Mouse (Mus musculus): Measurements from ENCODE around the gene Tmem238l.
A peak's percentile ranks its signal among the peaks of the same experiment; 100 is the strongest.

Gene Tmem238l

DNA sequence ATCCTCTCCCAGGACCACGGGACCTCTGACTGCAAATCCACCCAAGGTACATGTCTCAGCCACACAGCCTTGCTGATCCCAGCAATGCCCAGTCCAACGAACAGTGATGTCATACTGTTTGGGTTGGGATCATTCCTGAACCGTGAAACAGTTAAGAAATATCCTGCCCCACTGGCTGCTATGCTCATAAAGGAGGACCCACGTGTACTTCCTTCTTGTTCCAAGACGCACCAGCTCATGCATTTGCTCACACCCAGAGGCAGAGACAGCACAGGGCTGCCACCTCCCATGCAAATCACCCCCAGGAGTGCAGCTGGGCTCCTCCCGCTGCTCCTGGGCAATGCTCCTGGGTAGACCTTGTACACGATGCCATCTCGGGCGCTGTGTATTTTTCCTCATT lies at the start of gene Tmem238l:
Gene Tmem238l (plus strand): TSS at position 336 of the 400 bp plus-strand sequence.
- no peak for DNase-seq

DNA sequence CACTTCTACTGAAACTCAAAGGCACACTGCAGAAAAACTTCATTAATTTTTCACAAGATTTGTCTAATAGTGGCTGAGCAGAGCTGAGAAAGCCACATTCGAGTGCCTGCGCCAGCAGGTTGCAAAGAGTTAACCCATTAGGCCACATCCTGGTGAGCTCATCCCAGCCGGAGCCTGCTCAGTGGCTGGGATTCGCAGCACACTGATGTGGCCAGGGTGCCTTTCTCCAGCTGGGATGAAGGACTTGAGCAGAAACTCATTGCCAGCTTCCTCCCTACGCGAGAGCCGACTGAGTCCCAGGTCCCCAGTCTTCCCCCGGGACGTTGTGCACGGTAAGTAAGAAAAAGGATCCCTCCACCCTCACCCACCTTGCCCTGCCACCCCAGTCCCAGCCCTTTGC lies 44.6 kb upstream of the Tmem238l start, which contains the start of gene Pirt:
Gene Pirt (plus strand): TSS at position 171 of the 400 bp plus-strand sequence.
- no peak for DNase-seq

DNA sequence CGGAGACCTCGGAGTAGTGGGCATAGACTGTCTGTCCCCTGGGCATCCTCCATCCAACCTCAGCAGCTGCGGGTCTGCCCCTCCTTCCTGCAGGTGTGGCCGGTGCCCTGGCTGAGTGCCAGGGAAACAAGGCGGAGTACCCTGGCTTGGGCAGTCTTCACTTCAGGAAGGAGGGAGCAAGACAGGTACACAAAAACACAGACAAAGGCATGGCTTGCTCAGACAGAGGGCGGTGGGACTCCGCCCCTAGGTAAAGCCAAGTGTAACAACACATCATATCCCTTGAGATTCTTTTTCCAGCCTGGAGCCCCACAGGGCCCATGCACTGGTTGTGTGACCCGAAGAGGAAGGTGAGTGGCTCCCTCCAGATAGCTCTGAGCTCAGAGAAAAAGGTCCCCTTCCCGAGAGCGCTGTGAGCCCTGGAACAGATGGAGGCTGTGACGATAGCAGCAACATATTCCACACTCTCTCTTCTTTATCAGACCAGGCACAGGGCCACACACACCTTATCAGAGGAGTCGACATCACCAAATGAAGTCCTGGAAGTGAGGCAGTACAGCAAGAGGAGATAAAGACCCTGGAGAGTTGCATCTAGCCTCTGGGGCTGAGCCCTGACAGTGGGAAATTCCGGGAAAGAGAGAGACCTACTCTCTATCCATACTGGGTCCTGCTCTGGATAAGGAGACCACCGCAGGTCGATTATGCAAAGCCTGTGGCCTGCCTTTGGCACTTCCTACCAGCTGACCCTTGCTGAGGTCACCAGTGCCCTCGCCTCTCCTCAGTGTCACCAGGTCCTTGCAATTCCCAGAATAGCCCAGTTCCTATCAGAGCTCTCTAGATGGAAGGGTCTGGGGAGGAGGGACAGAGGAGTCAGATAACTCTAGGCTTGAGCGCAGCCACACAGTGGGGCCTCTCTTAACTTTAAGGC lies 43.6 kb upstream of the Tmem238l start:
- DNase-seq = no peak

DNA sequence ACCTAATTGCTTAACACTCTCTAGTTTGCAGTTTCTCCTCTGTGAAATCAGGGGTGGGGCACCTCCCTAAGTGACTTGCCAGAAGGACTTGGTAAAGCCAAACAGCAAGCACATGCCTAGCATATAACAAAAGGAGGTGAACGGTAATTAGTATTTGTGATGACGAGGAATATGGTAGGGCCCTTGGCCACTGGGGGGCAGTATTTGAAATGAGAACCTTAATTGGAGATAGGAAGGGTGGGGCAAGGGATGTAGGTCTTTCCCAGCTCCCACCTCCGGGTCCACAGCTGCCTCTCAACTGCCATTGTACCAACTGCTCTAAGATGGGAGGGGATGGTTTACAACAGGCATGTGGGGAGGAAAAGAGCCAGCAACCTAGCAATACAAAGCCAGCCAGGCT lies 42.2 kb upstream of the Tmem238l start:
- peak; percentile 51 to 71 for DNase-seq

DNA sequence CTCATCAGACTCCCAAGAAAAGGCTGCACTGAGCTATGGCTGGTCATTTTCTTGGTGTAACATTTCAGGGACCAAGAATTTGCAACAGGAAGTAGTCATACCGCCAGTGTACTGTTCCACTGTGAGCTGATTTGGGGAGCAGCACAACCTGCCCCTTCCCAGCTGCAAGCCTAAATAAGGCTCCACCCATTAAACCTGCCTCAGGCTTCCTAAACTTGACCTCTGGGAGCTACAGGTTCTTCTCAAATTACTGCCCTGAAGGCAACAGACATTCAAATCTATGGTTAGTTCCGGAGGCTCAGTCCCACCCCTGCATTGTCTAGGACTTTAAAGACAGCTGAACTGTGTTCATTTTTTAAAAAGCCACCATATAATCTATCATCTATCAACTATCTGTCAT lies 36.4 kb upstream of the Tmem238l start:
- DNase-seq = no peak

DNA sequence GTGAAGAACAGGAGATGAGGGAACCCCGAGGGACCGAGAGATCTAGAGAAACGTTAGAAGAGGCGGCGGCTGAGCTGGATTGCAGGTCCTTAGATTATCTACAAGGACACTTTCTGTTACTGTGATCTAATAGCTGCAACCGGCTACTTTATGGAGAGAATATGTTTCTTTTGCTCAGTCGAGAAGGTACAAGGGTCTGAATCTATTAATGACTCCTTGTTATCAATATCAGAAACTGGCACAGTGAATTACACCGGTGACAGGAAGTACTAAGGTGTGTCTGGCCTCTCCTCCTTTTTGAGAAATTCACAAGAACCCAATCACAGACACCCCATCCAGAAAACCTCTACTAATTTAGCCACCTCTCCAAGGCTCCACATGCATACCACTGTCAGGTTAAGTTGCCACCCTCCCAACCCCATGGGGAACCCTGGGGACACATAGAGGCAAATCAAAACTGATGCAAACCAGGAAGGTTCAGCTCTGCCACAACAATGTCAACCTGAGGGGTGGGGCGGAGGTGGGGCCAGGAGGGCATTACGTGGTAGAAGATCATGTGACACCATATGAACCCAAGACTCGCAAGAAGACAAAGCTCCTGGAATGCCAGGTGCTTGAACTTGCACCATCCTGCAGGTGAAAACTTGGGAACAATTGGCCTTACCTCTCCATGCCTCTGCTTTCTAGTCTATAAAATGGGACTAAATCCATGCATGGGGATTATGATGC lies 32.2 kb upstream of the Tmem238l start:
- DNase-seq = no peak

DNA sequence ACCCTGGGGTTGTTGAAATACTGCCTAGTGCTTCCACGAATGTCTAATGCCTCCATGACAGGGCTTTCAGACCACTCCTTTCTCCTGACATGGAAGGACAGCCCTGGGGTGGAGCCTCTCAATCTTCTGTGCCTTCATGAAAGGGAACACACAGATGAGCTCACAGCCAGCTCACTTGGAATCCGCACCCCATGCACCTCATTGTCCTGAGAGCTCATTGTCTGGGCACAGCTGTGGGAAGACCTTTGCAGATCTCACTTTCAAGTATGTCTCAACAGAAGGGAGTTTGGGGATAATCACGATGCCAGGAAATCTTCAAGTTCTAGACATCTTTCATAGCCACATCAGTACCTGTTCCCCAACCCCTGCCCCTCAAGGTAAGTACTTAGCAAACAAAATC lies 28.1 kb upstream of the Tmem238l start:
- DNase-seq = no peak

DNA sequence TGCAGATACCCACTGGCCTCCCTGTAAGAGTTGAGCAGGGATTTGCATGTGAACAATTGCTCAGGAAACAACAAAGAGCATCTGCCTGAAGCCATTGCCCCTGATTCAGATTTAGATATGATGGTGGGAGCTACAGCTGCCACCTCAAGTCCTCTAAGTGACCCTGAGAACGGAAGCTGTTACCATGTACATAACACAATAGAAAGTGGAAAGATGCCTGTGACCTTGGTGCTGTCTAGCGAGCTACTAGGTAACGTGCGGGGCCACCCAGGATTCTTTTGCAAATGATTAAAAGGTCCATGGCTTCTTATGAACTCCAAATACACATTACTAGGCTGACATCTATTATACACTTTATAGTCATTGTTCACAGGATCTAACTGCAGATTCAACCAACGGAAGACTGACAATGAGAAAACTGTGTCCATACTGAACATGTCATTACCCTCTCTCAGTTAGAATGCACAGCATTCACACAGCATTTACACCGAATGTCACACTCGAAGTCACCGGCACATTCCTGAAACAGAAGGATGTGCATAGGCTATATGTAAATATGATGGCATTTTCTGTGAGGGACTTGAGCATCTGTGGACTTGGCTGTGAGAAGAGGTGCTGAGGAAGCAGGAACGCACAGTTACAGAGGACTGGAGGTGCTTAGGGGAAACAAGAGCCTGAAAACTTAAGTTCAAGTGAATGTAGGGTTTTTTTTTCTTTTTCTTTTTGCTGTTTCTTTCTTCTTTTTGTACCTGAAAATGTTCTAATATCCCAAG lies 23.4 kb upstream of the Tmem238l start:
- no peak for DNase-seq

DNA sequence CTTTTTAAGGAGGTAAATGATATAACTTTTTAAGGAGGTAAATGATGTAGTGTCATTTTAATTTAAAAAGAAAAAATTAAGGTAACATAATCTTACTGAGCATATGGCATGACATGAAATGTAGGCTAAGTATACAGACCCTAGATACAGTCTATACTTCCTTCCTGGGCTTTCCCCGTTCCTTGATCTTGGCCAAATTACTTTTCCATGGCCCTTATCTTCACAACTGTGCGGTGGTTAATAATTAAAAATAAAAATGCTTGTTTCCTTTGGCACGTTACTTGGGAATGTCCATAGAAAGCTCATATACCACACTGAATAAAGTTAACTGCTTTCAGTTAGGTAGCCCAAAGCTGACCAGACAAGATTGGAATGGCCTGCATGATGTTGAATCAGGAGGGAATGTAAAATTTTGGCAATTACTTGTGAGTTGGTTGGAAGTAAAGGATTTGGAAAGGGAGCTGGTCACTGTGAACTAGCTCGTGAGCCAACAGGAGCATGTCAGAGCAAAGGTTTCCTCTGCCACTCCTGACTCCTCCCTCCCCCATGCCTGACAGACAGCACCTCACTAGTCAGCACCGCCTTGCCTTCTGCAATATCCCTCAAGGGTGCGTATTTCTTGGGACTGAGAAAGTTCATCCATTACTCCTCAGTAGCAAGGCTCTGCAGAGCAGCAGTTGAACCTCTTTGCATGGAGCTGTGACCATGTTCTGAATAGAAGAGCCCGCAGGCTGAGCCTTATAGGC lies 21.8 kb upstream of the Tmem238l start:
- no peak for DNase-seq

DNA sequence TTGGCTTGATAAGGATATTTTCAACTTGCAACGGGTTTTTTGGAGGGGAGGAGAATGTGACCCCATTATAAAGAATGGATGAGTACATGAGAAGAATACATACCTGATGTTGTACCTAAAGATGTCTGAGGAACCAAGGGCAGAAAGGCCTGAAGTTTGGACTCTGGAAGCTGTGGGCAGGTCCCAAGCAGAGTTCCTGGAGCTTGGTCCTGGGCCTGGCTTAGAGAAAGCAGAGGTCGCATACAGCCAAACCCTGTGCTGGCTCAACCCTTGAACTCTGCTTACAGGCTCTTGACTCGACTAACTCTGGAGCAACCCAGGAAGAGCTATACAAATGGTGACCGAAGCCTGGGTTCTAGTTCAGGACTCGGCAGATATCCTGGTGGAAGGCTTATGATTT lies 14.4 kb upstream of the Tmem238l start:
- DNase-seq = no peak

DNA sequence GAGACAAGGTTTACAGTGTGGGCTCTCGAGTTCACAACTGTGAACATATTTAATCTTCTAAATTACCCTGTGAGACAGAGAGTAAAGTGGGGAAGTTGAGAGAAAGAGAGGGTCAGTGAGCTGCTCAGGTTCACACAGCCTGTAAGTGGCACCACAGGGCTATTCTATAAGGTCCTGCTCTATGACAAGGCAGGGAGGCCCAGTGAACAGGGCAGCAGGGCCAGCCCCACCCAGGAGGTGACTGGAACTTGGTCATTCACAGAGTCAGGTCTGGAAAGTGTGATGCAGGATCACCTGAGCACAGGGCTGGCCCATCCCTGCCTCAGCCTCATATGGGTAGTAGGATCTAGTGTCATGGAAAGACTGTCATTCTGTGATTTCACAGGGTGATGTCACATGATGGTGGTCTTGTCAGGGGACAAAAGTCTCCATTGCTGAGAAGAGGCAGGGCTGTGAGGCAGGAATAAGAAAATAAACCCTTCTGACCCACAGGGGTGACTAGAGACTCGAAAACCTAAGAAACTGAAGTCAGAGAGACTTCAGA lies 11.1 kb upstream of the Tmem238l start:
- no peak for DNase-seq

DNA sequence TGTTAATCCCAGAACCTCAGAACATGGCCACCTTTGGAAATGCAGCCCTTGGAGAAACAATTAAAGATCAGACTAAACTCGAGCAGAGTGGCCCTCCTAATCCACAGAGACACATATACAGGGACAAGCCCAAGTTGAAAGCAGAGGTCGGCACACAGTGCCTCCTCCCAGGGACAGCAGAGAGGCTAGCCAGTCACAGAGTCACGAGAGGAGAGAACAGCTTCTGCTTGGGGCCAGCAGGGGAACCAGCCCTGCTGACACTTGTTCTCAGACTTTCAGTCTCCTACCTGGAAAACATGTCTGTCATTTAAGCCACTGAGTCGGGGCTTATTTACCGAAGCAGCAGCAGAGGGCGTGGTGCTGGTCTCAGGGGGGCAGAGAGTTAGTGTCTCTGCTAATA lies 9.9 kb upstream of the Tmem238l start:
- no peak for DNase-seq

DNA sequence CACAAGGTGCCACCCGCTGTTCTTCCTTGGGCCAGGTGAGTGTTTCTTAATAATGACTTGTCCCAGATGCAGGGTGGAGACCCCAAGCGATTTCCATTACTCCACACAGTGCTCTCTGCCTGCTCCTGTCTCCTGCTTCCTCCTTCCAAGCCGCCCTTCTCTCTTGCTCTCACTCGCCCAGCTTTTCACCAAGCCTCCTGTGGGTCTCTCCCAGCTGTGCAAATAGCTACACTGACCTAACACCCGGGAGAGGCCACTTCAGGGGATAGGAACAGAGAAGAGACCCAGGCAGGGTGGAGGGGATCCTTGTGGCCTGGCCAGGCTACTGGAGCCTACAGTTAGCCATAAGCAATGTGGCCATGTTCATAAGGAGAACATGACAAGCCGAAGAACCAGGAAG lies 9.5 kb upstream of the Tmem238l start:
- DNase-seq = no peak

DNA sequence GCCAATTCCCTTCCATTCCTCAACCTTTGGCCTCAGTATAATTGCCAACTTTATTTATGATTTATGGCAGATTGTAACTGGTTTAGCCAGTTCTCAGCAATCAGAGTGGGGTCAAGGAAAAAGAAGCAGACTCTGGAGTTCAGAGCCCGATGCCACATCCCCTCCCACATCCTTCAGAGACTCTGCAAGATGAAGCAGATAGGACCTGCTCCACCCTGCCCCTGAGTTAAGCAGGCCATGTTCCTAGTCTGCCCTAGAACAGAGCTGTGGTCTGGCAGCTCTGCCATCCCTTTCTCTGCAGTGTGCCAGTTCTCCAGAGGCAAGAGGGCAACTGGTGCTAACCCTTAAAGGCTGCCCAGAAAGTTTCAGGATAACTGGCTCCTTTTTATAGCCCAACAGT lies 4.4 kb downstream of the Tmem238l start:
- DNase-seq = no peak

DNA sequence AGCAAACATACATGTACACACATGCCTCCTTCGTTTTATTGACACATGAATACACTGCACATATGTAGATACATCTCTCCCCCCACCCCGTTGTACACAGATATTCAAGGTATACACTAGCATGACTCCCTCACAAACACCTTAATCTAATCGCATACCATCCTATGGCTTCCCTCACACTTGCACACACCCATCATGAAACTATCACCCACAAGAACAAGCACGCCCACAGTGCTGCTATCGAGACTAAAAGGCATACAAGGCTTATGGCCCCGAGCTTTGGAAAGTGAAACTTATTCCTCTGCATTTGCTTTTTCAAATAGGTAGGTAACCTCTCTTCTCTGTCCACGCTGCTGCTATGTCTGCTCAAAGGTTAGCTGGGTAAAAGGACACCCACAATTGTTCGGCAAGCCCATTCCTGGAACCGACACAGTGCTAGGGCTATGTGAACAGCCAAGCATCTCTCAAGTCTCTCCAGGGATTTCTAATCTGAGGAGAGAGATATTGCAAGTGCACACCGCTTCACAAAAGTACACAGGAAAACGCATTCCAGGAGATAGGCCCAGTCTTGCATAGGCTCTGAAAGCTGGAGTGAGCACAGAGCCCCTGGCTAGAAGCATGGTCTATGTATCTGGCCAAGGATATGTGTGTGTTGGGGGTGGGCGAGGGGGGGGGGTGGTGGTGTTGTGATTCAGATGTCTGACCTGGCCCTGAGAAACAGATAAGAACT lies 5.2 kb downstream of the Tmem238l start:
- DNase-seq = no peak

DNA sequence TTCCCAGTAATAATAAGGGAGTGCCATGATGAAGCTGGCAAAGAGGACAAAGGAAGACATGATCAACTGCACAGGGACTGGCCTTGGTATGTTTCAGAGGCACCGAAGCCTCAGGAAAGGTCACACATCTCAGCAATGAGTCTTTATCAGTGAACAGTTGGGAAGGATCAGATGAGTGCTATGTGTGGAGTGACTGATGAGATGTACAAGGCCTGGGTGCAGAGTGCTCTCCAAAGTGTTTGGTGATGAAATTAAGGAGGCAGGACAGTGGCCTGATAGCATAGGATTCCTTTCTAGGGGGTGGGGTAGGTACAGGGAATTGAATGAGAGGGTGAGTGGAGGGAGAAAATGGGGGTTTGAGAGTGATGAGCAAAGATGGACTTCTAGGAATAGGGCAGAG lies 7.0 kb downstream of the Tmem238l start:
- no peak for DNase-seq

DNA sequence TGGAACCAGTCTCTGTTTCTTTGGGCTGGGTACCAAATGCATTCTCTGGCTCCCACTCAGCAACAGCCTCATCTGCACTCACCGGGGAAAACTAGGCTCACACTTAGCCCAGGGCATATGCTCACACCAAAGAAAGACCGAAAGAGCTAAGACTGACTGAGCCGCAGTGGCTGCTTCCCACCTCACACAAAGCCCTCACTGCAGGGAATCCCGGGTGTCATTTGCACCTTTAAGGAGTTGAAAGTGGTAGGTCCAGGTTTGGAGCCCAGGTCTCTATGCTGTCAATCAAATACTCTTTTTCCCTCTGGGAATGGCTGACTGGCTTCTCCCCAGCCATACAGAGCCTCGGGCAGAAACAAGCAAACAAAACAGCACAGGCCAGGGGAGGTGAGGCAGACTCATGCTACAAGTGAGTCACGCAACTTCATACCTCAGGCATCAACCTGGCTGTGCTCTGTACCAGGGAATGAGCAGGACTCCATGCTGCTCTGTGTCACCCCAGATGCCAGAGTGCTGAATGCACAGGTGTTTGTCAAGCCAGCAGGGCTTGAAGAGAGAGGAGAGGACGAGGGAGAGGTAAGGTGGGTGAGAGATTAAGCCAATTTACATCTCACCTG lies 10.2 kb downstream of the Tmem238l start:
- DNase-seq = no peak

DNA sequence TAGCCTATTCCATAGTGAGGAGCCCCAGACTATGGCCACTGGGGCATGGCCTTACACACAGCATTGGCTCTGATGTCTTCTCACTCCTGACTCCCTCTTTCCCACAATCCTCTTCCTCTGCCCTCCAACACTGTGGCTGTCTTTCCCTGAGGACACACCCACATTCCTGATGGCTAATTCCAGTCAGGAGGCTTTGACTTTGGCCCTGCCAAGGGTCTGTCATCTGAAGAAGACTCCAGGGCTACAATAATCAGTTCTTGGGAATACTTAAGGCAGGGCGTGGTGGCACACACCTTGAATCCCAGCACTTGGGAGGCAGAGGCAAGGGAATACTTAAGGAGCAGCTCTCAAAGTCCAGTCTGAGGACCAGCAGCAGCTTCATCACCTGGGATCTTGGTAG lies 12.1 kb downstream of the Tmem238l start:
- no peak for DNase-seq

DNA sequence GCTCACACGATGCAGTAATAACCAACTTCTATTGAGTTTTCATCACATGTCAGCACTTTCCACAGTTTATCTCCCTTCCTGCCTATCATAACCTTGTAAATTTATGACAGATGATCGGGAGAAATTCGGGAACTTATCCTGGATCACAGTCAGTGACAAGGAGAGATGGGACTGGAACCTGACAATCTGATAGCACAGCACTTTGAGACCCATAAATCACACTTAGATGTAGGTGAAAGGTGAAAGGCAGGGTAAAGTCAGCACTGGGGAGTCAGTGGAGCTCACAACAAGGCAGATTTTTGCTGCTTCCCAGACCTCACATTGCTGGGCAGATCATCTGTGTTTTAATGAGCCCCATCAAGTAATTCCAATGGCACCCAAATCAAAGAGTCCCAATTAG lies 17.1 kb downstream of the Tmem238l start:
- DNase-seq = no peak

DNA sequence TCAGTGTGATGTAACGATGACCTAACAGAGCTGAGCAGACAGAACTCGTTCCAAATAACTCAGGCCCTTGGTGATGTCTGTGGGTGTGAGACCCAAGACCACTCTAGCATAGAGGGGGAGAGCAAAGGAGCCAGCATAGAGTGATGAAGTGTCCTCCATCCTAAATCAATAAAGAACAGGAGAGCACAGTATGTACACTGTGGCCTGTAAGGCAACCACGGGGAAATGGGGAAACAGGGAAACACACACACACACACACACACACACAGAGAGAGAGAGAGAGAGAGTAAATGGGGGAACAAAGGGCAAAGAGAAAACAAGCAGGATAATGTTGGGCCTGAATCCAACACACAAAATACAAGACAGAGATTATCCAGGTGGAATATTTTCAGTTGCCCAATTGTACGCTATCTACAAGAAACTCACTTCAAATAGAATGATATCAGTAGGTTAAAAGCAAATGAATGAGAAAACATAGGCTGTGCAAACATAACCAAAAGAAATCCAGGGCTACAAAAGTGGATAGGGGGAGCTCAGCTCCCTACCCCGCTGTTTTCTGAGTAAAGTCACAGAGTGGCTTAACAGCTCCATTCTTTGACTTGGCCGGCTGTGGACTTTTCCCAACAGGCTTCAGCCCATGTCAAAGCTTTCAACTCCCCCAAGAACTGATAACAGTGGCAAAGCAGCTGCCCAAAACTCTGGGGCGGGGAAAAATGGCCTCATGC lies 19.3 kb downstream of the Tmem238l start:
- no peak for DNase-seq

Data from cerebellum, postnatal 25 days (tissue).